Mouse (Mus musculus) small intestine, adult 2 months (tissue): ENCODE results near the gene Arpp21. TPM values are rescaled to one million over a fixed set of nuclear protein-coding genes. Genes with fewer than 3 reads are reported as not detected.

Experiments
- H3K27ac ChIP-seq: fragments of 200-500 bp; 2 replicates; pipeline ENCODE4 v1.5.1; 2012; ENCODE audit warnings: low read depth, low read length, control low read depth, inconsistent platforms; ENCODE audit not compliant: insufficient read depth
- H3K27me3 ChIP-seq: fragments of 200-500 bp; 2 replicates; pipeline ENCODE4 v1.6.1; 2012; ENCODE audit warnings: mild to moderate bottlenecking, moderate library complexity, low read length, inconsistent platforms; ENCODE audit not compliant: control insufficient read depth, insufficient read depth
- H3K36me3 ChIP-seq: fragments of 200-500 bp; 2 replicates; pipeline ENCODE4 v1.6.1; 2012; ENCODE audit warnings: mild to moderate bottlenecking, low read length, control low read depth, inconsistent platforms; ENCODE audit not compliant: control insufficient read depth, insufficient read depth
- H3K4me1 ChIP-seq: fragments of 200-500 bp; 2 replicates; pipeline ENCODE4 v1.6.1; 2012; ENCODE audit warnings: low read length, inconsistent platforms, mixed read lengths; ENCODE audit not compliant: control insufficient read depth, insufficient read depth, insufficient read length
- H3K4me3 ChIP-seq: fragments of 200-500 bp; 2 replicates; pipeline ENCODE4 v1.5.1; 2012; ENCODE audit warnings: low read depth, mild to moderate bottlenecking, control low read depth, inconsistent platforms, low read length, moderate library complexity
- CTCF ChIP-seq: fragments of 200-500 bp; IDR thresholded peaks from 2 replicates; pipeline ENCODE4 v1.5.1; 2012; ENCODE audit warnings: low read depth, mild to moderate bottlenecking, control low read depth, inconsistent platforms, low read length, moderate library complexity, mixed read lengths; ENCODE audit not compliant: insufficient replicate concordance, insufficient read length; ENCODE audit errors: extremely low read depth
- POLR2A ChIP-seq: fragments of 200-500 bp; IDR thresholded peaks from 2 replicates; pipeline ENCODE4 v1.6.1; 2012; ENCODE audit warnings: low read depth, mild to moderate bottlenecking, control low read depth, inconsistent platforms, low read length, moderate library complexity
- WGBS: fragments of 180-500 bp; shearing (Covaris S2); methylation state at CpG from one replicate; pipeline ENCODE4 v1.1.7; 2018; 5-methylcytosine and 5-hydroxymethylcytosine counted together
- polyA plus RNA-seq: library from polyadenylated mRNA; depleted of rRNA; stranded (reverse); fragments of >200 nt; gene quantifications from 2 replicates; pipeline ENCODE4 v1.2.3, GENCODE M21; 2012

Arpp21 gene
- polyA plus RNA-seq, 1 experiment: 0.60 TPM

DNA sequence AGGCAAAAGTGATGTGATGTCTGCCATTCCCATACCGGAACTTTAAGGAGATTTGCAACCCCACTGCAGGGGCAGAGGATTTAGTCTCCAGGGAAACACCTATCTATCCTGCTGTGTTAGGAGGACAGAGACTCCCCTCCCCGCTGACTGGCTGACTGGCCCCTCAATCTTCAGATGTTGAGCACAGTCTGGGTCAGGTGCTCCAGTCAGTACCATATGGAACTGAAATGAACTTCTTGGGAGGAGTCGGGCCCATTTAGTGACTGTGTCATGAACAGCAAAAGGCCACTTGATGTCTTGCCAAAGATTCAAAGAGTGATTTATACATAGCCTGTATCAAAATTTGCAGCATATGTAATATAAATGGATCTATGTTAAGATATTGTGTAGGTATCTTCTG is 116.2 kb downstream of the Arpp21 start:
- H3K4me1 ChIP-seq: no peaks in the 10 kb centered on the region
- TF ChIP-seq CTCF (no peak), POLR2A (no peak)
- no peaks in the 10 kb centered on the region for H3K27me3 ChIP-seq
- no peak overlapping the region for H3K4me3 ChIP-seq
- 44% methylated on average over 3 of the region's 3 CpGs for WGBS
- no peaks in the 10 kb centered on the region for H3K36me3 ChIP-seq
- H3K27ac ChIP-seq: no peak overlapping the region

DNA sequence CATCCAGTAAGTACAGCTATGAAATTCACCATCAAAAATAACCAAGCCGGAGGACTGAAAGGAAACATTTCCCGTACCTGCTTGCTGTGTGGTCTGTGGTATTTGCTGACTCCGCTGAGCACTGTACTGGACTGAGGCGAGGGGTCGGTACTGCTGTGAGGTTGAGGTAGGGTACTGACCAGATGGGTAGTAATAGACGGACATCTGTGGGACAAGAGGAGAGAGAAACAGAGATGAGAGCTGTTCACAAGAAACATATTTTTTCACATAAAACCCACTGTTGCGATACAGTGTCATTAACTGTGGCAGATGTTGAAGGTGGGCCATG is 116.7 kb downstream of the Arpp21 start:
- H3K4me3 ChIP-seq: no peak overlapping the region
- TF ChIP-seq CTCF: no peak
- no peak for TF ChIP-seq POLR2A
- 24% methylated on average over 7 of the region's 7 CpGs for WGBS
- no peaks in the 10 kb centered on the region for H3K4me1 ChIP-seq
- H3K27me3 ChIP-seq: no peaks in the 10 kb centered on the region
- no peak overlapping the region for H3K27ac ChIP-seq
- H3K36me3 ChIP-seq: no peaks in the 10 kb centered on the region

DNA sequence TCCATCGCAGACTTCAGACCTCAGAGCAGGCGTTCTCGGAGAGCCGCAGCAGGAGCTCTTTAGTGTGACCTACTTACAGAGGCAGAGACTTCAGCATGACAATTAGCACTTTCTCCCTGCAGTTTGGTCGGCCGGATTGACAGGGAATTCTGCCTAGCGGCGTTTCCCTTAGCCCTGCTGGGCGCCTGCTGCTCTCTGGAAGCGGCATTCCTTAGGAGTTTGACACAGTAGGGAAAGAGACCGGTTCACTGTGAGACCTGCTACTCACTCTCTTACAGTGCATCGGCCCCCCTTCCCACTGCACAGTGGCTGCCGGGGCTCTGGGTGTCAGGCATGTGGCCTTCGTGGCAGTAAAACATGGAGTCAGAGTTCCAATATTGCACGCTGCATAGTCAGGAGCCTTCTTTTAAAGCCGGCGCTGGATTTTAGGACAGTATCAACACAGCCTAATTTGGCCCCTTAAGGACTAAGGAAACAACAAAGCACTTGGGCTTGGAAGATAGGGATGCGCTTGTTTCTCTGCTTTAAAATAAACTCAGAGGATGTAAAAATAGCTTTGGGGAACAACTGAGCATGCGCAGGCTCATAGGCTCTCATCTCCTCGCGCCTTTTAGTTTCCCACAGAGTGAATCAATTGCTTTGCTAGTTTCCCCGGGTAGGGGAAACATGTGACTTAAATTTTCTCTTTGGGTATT is 117.2 kb downstream of the Arpp21 start:
- H3K4me1 ChIP-seq: no peaks in the 10 kb centered on the region
- WGBS: 10% methylated on average over 22 of the region's 22 CpGs
- no peaks in the 10 kb centered on the region for H3K36me3 ChIP-seq
- no peak overlapping the region for H3K27ac ChIP-seq
- no peak for TF ChIP-seq CTCF
- no peak for TF ChIP-seq POLR2A
- H3K4me3 ChIP-seq: no peak overlapping the region
- no peaks in the 10 kb centered on the region for H3K27me3 ChIP-seq

DNA sequence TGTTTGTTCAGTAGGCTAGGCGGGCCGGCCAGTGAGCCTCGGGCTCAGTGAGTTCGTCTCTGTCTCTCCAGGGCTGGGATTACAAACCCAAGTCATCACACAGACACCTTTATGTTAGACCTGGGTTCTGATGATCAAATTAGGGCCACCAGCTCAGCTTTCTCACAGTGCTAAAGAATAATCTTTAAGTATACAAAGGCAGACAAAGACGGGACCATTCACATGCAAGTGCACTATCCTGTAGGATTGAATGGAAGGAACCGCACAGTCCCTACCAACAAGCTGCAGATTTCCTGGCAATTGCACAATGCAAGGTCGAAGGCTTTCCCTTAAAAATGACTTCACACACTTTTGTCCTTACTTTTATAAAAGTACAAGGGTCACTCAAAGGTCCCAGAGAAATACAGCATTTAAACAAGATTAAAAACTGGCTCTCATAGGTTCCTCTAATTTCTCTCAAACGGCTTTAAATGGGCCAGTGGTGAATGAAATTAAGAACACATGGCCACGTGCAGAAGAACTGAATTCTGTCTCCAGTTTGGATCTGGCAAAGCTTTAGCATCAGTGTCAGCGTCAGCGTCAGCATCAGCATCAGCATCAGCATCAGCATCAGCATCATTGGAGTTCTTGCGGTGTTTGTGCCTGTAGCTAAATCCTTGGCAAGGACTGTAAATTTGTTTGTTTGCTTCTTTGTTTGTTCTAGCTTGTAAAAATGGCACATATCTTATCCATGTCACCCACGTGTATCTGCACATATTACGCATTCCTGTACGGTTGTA is 117.9 kb downstream of the Arpp21 start:
- Histone ChIP-seq H3K4me3 (no peak overlapping the region), H3K27ac (no peak overlapping the region)
- 24% methylated on average over 15 of the region's 15 CpGs for WGBS

DNA sequence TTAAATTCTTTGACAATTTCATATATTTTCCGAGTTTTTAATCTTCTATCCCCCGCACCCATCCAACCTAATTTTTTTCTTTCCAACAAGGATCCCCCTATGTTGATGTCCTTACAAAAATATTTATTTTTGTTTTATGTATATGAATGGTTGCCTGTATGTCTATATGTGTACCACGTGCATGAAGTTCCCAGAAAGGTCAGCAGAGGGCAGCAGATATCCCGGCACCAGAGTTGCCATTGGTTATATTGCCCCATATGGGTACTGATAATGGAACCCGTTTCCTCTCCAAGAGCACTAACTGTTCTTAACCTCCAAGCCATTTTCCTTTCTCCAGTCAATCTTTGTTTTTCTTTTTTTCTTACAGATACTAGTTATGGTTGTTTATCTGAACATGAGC is 124.1 kb downstream of the Arpp21 start:
- WGBS: 82% methylated on average over 5 of the region's 5 CpGs
- Histone ChIP-seq H3K4me1 (no peaks in the 10 kb centered on the region), H3K36me3 (no peaks in the 10 kb centered on the region), H3K27ac (no peak overlapping the region), H3K27me3 (no peaks in the 10 kb centered on the region), H3K4me3 (no peak overlapping the region)
- TF ChIP-seq CTCF (no peak), POLR2A (no peak)

More for the DNA sequence above, 117.9 kb downstream of the Arpp21 start:
- no peak for TF ChIP-seq POLR2A
- TF ChIP-seq CTCF: no peak
- Histone ChIP-seq H3K27me3 (no peaks in the 10 kb centered on the region), H3K36me3 (no peaks in the 10 kb centered on the region), H3K4me1 (no peaks in the 10 kb centered on the region)

DNA sequence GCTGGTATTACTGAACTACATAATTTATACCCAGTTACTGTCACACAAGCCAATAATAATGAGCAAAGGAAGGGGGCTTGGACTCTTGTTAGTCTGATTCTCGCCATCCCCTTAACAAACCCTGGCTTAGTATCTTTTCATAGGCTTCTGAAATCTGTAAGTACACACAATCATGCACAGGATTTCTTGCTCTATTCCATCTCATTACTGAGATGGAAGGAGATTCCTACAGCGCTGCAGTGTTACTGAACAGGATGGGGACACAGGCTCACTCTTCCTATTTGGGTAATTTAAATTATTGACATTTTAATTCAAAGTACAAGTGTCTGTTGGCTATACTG is 132.9 kb downstream of the Arpp21 start:
- Histone ChIP-seq H3K27ac (no peak overlapping the region), H3K4me3 (no peak overlapping the region), H3K36me3 (no peaks in the 10 kb centered on the region), H3K4me1 (no peaks in the 10 kb centered on the region), H3K27me3 (no peaks in the 10 kb centered on the region)
- TF ChIP-seq POLR2A: no peak
- 79% methylated on average over 2 of the region's 2 CpGs for WGBS

DNA sequence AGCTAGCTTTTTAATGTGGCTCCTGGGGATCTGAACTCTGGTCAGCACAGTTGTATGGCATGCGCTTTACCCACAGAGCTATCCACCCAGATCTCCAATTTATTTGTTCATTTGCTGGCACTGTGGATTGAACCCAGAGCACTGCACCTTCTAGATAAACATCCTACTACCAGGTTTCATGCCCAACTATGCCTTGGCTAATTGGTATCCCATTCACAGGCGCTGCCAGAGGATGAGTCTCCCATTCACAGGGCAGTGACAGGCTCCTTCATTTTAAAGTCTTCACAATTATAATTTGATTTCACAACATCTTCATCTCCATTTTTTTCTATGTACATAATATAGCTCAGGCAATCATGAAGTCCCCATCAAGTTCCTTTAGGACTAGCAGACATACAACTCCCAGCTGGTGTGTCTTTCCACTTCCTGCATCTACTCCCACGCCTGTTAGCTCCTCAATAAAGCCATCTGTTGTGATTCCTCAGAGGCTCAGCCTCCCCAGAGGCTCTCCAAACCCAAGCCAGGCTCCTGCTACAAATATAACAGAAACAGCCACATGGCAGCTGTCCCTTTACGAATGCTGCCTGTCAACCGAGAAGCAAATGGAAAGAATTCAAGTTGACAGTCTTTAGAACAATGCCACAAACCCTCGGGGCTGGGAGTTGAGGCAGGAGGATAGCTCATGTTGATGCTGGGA is 133.4 kb downstream of the Arpp21 start:
- 65% methylated on average over 6 of the region's 6 CpGs for WGBS
- TF ChIP-seq POLR2A: no peak
- TF ChIP-seq CTCF: no peak
- no peaks in the 10 kb centered on the region for H3K4me1 ChIP-seq

More for the DNA sequence above, 133.4 kb downstream of the Arpp21 start:
- Histone ChIP-seq H3K4me3 (no peak overlapping the region), H3K27me3 (no peaks in the 10 kb centered on the region), H3K27ac (no peak overlapping the region), H3K36me3 (no peaks in the 10 kb centered on the region)
